Mouse (Mus musculus): Measurements from ENCODE around the gene Mpv17l.
"Not testable (repeated sequence)": the region's sequence is repeated elsewhere in the genome, so short reads cannot be mapped to it uniquely, and the experiment has no call there.

GRCm38 (mm10) chr16:13981726-13982125 is 78.8 kb downstream of the Mpv17l start:
- TF ChIP-seq GATA1 (IDR thresholded peaks at IDR 0.05; ENCODE audit: borderline replicate concordance, low read length); FLI1 (IDR thresholded peaks at IDR 0.05; ENCODE audit: low read length): not testable (repeated sequence)

Measured in megakaryocyte, embryonic 14.5 days (primary cell).